Mouse (Mus musculus) hindbrain, embryonic 13.5 days (tissue): ENCODE data around the gene Nxph1. TPM values are rescaled to one million over a fixed set of nuclear protein-coding genes. Genes with fewer than 3 reads are reported as not detected.

ENCODE experiments used
- ATAC-seq: fragments of 200-750 bp; cut with Nextera tagmentation; 2 replicates; pipeline ENCODE4 v1.8.0; 2017; ENCODE audit warnings: moderate TSS enrichment; ENCODE audit not compliant: low FRiP score
- H3K27ac ChIP-seq: fragments of 300-500 bp; sonication (generic); 2 replicates; pipeline ENCODE4 v1.5.1; 2015; ENCODE audit warnings: inconsistent platforms, mild to moderate bottlenecking, moderate library complexity
- H3K27me3 ChIP-seq: fragments of 300-500 bp; sonication (generic); 2 replicates; pipeline ENCODE4 v1.6.1; 2015; ENCODE audit warnings: mild to moderate bottlenecking, inconsistent platforms
- H3K36me3 ChIP-seq: fragments of 300-500 bp; sonication (generic); 2 replicates; pipeline ENCODE4 v1.6.1; 2015; ENCODE audit warnings: mild to moderate bottlenecking, inconsistent platforms
- H3K4me1 ChIP-seq: fragments of 300-500 bp; sonication (generic); replicated peaks from 2 replicates; pipeline ENCODE4 v1.6.1; 2015; ENCODE audit warnings: inconsistent platforms
- H3K4me2 ChIP-seq: fragments of 300-500 bp; sonication (generic); 2 replicates; pipeline ENCODE4 v1.6.1; 2015; ENCODE audit warnings: inconsistent platforms, mild to moderate bottlenecking, moderate library complexity
- H3K4me3 ChIP-seq: fragments of 300-500 bp; sonication (generic); 2 replicates; pipeline ENCODE4 v1.5.1; 2015; ENCODE audit warnings: mild to moderate bottlenecking, inconsistent platforms
- H3K9ac ChIP-seq: fragments of 300-500 bp; sonication (generic); 2 replicates; pipeline ENCODE4 v1.6.1; 2015; ENCODE audit warnings: mild to moderate bottlenecking, inconsistent platforms
- H3K9me3 ChIP-seq: fragments of 300-500 bp; sonication (generic); 2 replicates; pipeline ENCODE4 v1.6.1; 2016; ENCODE audit warnings: inconsistent platforms
- WGBS: fragments of 180-500 bp; shearing (Covaris S2); methylation state at CpG from one replicate; pipeline ENCODE4 v1.1.7; 2015; 5-methylcytosine and 5-hydroxymethylcytosine counted together
- polyA plus RNA-seq: library from polyadenylated mRNA; unstranded; fragments of >200 nt; fragmentation: Nextera tagmentation; extraction: Ambion mirVana; gene quantifications from 2 replicates; pipeline ENCODE4 v1.2.1, GENCODE M21; 2015

Gene Nxph1
- polyA plus RNA-seq, 1 experiment from 2014 or later: 73.9 TPM

- Histone ChIP-seq H3K27me3 (no peaks in the 10 kb centered on the region), H3K36me3 (no peaks in the 10 kb centered on the region), H3K4me2 (no peak overlapping the region), H3K27ac (no peak overlapping the region), H3K4me3 (no peak overlapping the region), H3K9ac (no peak overlapping the region), H3K4me1 (0 out of 2 replicates have a peak, but pooled peaks cover 7% of the 10 kb centered on the region), H3K9me3 (no peaks in the 10 kb centered on the region)
- ATAC-seq: no peak
- 72% methylated on average over 12 of the region's 12 CpGs for WGBS
Measured at GRCm38 (mm10) chr6:8996301-8996943, 48.2 kb downstream of the Nxph1 start.

DNA sequence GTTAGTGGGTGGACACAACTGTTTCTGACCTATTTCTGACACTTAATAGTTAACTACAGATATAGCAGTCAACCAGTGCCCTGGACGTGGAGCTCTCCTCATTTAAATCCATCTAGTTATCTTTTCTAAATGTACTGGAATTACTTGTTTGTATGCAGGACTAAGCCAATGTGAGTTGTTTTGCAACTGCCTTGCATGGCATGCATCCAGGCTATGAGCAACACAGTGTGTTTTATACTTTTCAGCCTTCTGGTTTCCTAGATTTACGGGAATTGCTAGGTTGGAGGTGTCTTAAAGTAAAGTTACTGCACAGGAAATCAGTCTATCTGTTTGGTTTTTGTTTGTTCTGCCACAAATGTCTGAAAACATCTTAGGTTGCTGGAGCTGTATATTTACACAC is 49.1 kb downstream of the Nxph1 start:
- no peaks in the 10 kb centered on the region for H3K9me3 ChIP-seq
- H3K27ac ChIP-seq: no peak overlapping the region
- H3K27me3 ChIP-seq: no peaks in the 10 kb centered on the region
- H3K36me3 ChIP-seq: no peaks in the 10 kb centered on the region
- WGBS: 88% methylated on average over 2 of the region's 2 CpGs
- no peak overlapping the region for H3K4me3 ChIP-seq
- 0 out of 2 replicates have a peak, but pooled peaks cover 7% of the 10 kb centered on the region for H3K4me1 ChIP-seq
- no peak overlapping the region for H3K9ac ChIP-seq
- no peak for ATAC-seq
- no peak overlapping the region for H3K4me2 ChIP-seq

GRCm38 (mm10) chr6:9002686-9003085 is 54.5 kb downstream of the Nxph1 start:
- H3K36me3 ChIP-seq: no peaks in the 10 kb centered on the region
- WGBS: 33% methylated on average over 3 of the region's 3 CpGs
- no peaks in the 10 kb centered on the region for H3K9me3 ChIP-seq

GRCm38 (mm10) chr6:9026631-9027030 is 78.4 kb downstream of the Nxph1 start:
- ATAC-seq: no peak
- no peaks in the 10 kb centered on the region for H3K36me3 ChIP-seq
- H3K27me3 ChIP-seq: no peaks in the 10 kb centered on the region
- H3K9me3 ChIP-seq: no peaks in the 10 kb centered on the region
- WGBS: 86% methylated on average over 1 of the region's 1 CpGs
- peaks cover 7% of the 10 kb centered on the region; the same call in 1 of the 2 replicates for H3K4me1 ChIP-seq
- no peak overlapping the region for H3K9ac ChIP-seq
- H3K27ac ChIP-seq: no peak overlapping the region
- no peak overlapping the region for H3K4me2 ChIP-seq
- H3K4me3 ChIP-seq: no peak overlapping the region

More at GRCm38 (mm10) chr6:9002686-9003085, 54.5 kb downstream of the Nxph1 start:
- H3K27me3 ChIP-seq: no peaks in the 10 kb centered on the region
- H3K4me2 ChIP-seq: no peak overlapping the region
- H3K27ac ChIP-seq: no peak overlapping the region
- H3K9ac ChIP-seq: no peak overlapping the region
- no peaks in the 10 kb centered on the region for H3K4me1 ChIP-seq
- no peak overlapping the region for H3K4me3 ChIP-seq
- ATAC-seq: no peak

GRCm38 (mm10) chr6:9027146-9027545 is 78.9 kb downstream of the Nxph1 start:
- H3K9me3 ChIP-seq: no peaks in the 10 kb centered on the region
- 45% methylated on average over 4 of the region's 4 CpGs for WGBS
- no peaks in the 10 kb centered on the region for H3K27me3 ChIP-seq
- H3K4me1 ChIP-seq: peaks cover 7% of the 10 kb centered on the region; the same call in 1 of the 2 replicates
- H3K9ac ChIP-seq: no peak overlapping the region
- H3K4me3 ChIP-seq: no peak overlapping the region
- H3K36me3 ChIP-seq: no peaks in the 10 kb centered on the region
- H3K27ac ChIP-seq: no peak overlapping the region
- H3K4me2 ChIP-seq: no peak overlapping the region
- ATAC-seq: peak; percentile 76

DNA sequence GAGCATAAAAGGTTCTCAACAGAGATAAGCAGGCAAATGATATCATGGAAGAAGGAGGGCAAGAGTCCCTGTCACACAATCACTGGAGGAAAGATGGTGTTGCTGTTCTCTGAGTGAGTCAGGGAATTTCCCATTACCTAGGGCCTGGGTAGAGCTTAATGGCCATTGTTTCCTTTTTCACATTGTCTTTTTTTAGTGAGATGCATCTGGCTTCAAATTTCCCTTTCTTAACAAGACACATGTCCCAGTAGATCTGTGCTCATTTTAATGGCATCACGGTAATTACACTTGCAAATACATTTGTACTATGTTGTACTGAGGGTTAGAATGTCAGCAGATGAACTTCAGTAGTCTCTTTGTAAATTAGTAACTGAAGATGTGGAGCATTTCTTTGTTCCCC is 80.3 kb downstream of the Nxph1 start:
- H3K36me3 ChIP-seq: no peaks in the 10 kb centered on the region
- 85% methylated on average over 1 of the region's 1 CpGs for WGBS
- no peak for ATAC-seq
- H3K4me3 ChIP-seq: no peak overlapping the region
- H3K9ac ChIP-seq: no peak overlapping the region
- peaks cover 7% of the 10 kb centered on the region; the same call in 1 of the 2 replicates for H3K4me1 ChIP-seq
- H3K27me3 ChIP-seq: no peaks in the 10 kb centered on the region
- no peaks in the 10 kb centered on the region for H3K9me3 ChIP-seq
- H3K27ac ChIP-seq: no peak overlapping the region
- H3K4me2 ChIP-seq: no peak overlapping the region

DNA sequence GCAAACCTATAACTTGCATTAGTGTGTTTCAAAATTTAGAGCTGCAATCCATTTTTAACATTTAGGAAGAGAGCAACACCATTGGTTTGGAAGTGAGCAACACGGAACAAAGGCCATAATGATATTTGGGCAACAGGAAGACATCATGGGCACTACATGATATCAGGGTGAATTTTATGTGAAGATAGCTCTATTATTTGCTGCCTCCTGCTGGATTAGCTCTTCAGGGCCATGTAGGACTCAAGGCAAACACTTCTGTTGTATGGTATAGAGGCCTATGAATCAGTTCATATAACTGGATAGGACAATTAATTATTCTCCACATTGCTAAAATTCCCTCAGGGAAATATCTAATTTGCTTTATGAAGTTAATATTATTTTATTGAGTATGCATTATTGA is 91.1 kb downstream of the Nxph1 start:
- WGBS: 93% methylated on average over 1 of the region's 1 CpGs
- no peak overlapping the region for H3K4me2 ChIP-seq
- H3K27me3 ChIP-seq: no peaks in the 10 kb centered on the region
- H3K9ac ChIP-seq: no peak overlapping the region
- H3K4me1 ChIP-seq: peaks cover 6% of the 10 kb centered on the region; the same call in 1 of the 2 replicates
- no peaks in the 10 kb centered on the region for H3K36me3 ChIP-seq
- no peak for ATAC-seq
- H3K27ac ChIP-seq: no peak overlapping the region
- no peaks in the 10 kb centered on the region for H3K9me3 ChIP-seq
- H3K4me3 ChIP-seq: no peak overlapping the region

- no peaks in the 10 kb centered on the region for H3K9me3 ChIP-seq
- ATAC-seq: no peak
- H3K4me1 ChIP-seq: peaks cover 6% of the 10 kb centered on the region; the same call in 1 of the 2 replicates
- no peak overlapping the region for H3K27ac ChIP-seq
- H3K27me3 ChIP-seq: no peaks in the 10 kb centered on the region
- H3K36me3 ChIP-seq: no peaks in the 10 kb centered on the region
- H3K4me2 ChIP-seq: no peak overlapping the region
- WGBS: 89% methylated on average over 3 of the region's 3 CpGs
- H3K4me3 ChIP-seq: no peak overlapping the region
- no peak overlapping the region for H3K9ac ChIP-seq
Measured at GRCm38 (mm10) chr6:9040991-9041390, 92.8 kb downstream of the Nxph1 start.

DNA sequence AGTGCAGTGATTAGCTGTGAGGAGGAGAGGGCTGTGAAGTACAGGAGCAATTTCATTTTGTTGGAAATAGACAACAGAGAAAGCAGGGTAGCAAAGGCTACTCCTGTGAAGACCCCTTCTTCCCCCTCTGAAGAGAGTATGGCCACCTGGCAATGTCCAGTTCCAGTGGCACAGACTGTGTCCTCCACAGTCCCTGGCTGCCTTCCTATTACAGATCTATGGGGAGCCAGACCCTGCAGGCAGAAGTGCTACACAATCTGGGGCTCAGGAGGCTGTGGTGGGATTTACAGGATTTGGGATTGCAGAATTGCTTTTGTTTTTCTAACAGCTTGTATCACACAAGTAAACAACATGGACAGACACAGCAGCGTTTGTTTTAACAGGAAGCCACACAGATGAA is 94.2 kb downstream of the Nxph1 start:
- Histone ChIP-seq H3K4me2 (no peak overlapping the region), H3K9me3 (no peaks in the 10 kb centered on the region), H3K4me3 (no peak overlapping the region), H3K4me1 (peaks cover 9% of the 10 kb centered on the region; the same call in 1 of the 2 replicates), H3K36me3 (no peaks in the 10 kb centered on the region), H3K9ac (no peak overlapping the region), H3K27me3 (no peaks in the 10 kb centered on the region), H3K27ac (peak overlapping the region; percentile 24; the same call in 1 of the 2 replicates)
- 43% methylated on average over 1 of the region's 1 CpGs for WGBS
- no peak for ATAC-seq

DNA sequence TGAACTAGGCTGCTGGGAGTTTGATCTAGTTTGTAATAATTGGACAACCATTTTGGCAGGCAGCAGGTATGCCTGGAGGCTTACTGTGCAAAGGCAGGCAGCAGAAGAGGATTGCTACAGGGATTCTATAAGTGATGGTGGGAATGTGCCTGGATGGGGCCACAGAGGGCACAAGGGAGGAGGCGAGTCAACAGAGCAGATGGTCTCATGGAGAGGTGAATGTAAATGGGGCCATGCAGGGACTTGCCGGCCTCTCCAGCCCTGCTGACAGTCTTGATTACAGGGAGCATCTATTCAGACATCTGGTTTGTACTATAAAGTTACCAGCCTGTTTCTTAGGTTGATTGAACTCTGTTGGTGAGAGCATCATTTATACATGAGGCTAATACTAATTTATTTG is 98.6 kb downstream of the Nxph1 start:
- Histone ChIP-seq H3K4me3 (no peak overlapping the region), H3K27ac (no peak overlapping the region), H3K9ac (no peak overlapping the region), H3K9me3 (no peaks in the 10 kb centered on the region), H3K27me3 (no peaks in the 10 kb centered on the region), H3K36me3 (no peaks in the 10 kb centered on the region), H3K4me1 (peaks cover 3% of the 10 kb centered on the region; the same call in 1 of the 2 replicates), H3K4me2 (no peak overlapping the region)
- WGBS: 31% methylated on average over 2 of the region's 2 CpGs
- ATAC-seq: no peak

DNA sequence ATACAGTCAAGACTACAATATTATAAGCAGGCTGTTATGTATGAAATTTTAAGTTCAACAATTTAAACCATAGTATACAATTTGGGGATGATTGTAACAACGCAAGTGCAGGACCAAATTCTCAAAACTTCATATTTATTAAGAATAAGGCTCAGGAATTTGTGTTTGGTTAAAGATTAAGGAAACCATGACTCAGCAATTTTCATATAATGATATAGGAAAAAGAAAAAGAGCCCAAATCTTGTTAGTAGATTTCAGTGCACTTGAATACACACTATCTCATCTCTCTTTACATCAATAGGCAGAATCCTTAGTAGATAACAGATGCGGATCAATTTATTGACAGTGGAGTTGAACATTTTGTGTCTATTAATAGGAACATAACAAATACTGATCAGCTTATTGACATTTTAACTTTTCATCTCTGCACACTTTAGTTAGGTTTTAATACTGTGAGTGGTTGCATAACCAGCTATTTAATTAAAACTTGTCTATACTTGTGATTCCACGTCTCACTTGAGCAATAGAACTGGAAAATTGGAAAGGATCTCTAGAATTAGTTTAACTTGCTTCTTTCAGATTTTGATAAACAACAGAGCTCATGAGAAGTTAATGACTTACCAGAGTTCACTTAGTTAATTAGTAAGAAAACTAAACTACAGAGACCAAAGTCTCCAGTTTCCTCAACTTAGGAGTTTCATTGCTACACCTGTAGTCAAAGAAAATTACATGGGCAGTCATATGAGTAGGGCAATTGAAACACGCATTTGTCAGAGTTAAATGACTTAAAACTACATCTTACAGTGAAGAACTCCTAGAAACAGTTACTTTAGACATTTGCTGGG is 113.3 kb downstream of the Nxph1 start:
- Histone ChIP-seq H3K27me3 (no peaks in the 10 kb centered on the region), H3K4me2 (no peak overlapping the region), H3K4me3 (no peak overlapping the region), H3K36me3 (no peaks in the 10 kb centered on the region), H3K27ac (no peak overlapping the region), H3K4me1 (peaks cover 2% of the 10 kb centered on the region; the same call in 1 of the 2 replicates), H3K9ac (no peak overlapping the region), H3K9me3 (no peaks in the 10 kb centered on the region)
- no peak for ATAC-seq
- WGBS: 94% methylated on average over 4 of the region's 4 CpGs

GRCm38 (mm10) chr6:9066435-9066834 is 118.2 kb downstream of the Nxph1 start:
- WGBS: 56% methylated on average over 3 of the region's 3 CpGs
- Histone ChIP-seq H3K4me3 (no peak overlapping the region), H3K27ac (no peak overlapping the region), H3K4me1 (peaks cover 8% of the 10 kb centered on the region; the same call in 1 of the 2 replicates), H3K36me3 (no peaks in the 10 kb centered on the region), H3K9me3 (no peaks in the 10 kb centered on the region), H3K9ac (no peak overlapping the region), H3K4me2 (no peak overlapping the region), H3K27me3 (no peaks in the 10 kb centered on the region)
- no peak for ATAC-seq
